Mouse (Mus musculus) brain, adult 2 months (tissue): ENCODE data around the gene Polg2.
"Not testable (repeated sequence)": the region's sequence is repeated elsewhere in the genome, so short reads cannot be mapped to it uniquely, and the experiment has no call there.

Experiments
- DNase-seq: peaks from one replicate; pipeline ENCODE4 v3.0.0; 2011; ENCODE audit warnings: low read depth, low spot score

Polg2 gene

DNA sequence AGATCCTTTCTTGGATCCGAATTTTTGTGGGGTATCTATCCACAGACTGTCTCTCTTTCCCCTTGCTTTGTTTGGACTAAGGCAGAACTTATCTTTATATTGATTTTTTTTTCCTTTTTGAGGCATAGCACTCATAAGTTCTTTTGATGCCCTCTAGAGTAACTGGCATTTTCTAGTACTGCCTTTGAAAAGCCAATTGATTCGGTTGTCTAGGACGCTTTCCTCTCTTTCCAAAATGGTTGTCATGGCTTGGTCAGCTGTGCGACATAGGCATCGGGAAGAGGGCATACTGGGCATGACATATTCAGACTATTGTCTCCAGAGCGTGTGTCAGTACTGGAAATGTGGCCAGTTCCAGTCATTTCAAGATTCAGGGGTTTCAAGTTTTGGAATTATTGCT lies 10.3 kb upstream of the Polg2 start:
- DNase-seq = peak; percentile 59

DNA sequence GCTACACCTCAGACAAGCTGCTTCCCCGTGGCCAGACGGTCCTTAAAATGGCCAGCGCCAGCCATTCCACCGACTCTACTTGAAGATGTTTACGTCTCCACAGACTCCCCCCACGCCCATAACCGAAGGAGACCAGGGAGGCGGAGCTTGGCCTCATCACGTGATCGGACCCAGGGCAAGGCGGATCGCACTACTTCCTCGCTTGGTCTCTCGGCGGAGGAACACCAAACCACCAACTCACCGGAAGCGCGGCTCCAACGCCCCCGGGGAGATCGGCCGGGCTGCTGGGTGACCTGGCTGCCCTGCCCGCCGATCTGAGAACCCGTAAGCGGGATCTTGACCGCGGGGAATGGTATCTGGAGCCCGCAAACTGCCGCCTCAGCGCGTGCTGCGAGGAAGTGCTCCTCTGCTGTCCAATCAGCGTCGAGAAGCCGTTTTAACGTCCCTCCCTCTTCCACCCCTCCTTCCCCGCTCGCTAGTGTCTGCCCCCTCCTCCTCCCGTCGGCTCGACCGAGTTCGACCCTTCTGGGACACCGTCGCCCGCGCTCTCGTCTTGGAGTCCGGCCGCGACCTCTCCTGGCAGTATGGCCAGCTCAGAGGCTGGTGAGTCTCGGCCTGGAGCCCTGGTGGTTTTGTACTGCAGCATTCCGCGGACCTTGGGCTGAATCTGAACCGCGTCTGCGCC lies 9.6 kb upstream of the Polg2 start, which contains the start of the genes Ddx5 and Cep95:
TSS of gene Ddx5 (minus strand) at position 411 of the 685 bp plus-strand sequence.
TSS of gene Cep95 (plus strand) at position 478 of the 685 bp plus-strand sequence.
- peak; percentile 100 for DNase-seq

DNA sequence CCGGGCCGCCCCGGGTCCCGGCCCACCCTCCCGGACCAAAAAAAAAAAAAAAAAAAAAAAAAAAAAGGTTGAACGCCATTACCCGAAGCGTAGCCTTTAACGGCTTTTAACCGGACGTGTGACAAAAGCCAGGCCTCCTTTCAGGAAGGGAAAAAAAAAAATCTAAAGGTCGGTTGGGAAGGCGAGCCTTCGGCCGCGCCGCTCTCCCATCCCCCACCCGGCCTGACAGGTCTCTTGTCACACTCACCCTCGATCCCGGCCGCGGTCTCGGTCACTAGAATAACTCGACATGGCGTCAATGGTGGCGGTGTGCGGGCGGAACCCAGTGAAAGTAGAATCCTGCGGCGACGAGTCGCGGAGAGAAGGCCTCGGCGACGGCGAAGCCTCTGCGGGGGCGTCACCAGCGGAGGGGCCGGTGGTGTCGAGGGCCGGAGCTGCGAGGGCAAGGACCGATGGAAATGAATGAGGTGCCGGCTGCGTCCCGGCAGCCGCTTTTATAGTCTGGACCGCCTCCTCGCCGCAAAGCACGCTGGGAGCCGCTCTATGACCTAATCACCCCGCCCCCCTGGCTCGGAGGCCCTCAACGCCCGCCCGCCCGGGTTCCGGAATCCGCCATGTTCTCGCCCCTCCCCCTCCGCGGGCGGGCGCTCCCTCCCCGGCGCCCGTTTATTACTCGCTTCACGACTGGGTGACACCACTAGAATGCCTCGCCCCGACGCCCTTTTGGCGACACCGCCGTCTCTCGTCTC lies 8.9 kb upstream of the Polg2 start:
- DNase-seq = peak; percentile 98

DNA sequence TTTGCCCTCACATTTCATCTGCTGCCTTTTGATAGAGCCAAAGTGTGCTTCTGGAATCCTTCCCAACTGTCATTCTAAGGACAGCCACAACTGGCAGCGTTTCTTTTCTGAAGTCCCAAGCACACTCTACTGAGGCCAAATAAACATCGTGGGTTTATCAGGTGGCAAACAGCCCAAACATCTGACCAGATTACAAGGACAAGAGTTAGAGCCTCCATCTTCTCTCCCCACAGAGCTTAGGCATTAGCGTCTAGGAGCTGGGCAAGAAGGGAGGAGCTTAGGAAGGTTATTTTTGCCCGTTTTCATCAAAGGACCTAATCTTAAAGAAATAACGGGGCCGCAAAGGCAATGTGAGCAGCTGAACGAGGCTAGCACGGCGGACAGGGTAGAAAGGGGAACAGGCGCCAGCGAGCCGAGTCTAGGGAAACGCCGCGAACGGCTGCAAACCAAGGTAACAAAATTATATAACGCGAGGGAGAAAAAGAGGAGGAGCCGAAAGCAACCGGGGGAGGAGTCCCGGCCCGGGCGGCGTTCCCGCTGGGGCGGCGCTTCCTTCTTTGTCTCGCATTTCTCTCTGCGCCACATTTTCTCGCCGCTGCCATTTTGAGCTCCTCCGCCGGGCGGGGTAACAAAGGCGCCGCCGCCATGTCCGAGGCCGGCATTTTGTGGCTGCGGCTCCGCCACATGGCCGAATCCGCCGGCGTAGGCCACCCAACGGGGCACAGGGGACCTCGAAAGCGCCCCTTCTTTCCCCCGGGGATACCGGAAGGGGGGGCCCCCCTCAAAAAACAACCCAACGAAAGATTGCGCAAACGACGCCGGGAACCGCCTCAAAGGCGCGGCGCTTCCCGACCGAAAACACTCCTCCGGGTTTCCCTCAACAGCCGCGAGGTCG lies 8.0 kb upstream of the Polg2 start:
- peak; percentile 93 for DNase-seq

DNA sequence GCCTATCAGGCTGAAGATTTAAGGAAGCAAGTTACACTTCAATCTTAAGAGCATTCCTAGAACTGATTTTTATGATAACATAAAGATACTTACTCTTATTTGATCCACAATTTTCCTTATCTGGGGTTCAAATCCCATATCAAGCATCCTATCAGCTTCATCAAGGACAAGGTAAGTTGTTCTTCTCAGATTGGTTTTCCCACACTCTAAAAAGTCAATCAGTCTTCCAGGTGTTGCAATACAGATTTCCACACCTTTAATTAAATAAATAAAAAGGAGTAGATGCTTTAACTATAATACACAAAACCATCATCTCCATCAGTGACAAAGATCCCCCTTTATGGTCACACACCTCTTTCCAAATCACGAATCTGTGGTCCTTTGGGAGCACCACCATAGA lies 5.7 kb upstream of the Polg2 start:
- DNase-seq = no peak

DNA sequence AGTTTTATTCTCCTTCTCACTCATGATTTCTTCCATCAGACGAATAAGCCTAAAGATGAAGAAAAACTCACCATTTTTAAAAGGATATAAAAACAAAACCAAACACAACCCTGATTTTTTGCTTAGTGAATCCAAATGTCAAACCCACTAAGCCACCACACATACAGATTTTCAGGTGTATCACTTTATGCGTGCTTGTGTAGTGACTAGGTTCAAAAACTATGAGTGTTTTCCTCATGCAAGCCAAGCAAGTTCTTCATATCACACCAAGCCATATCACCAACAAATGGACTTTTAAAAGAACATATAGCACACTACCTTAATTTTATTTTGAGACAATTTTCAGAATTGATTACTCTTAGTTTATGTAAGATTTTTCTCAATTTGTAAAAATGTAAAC lies 5.1 kb upstream of the Polg2 start:
- no peak for DNase-seq

DNA sequence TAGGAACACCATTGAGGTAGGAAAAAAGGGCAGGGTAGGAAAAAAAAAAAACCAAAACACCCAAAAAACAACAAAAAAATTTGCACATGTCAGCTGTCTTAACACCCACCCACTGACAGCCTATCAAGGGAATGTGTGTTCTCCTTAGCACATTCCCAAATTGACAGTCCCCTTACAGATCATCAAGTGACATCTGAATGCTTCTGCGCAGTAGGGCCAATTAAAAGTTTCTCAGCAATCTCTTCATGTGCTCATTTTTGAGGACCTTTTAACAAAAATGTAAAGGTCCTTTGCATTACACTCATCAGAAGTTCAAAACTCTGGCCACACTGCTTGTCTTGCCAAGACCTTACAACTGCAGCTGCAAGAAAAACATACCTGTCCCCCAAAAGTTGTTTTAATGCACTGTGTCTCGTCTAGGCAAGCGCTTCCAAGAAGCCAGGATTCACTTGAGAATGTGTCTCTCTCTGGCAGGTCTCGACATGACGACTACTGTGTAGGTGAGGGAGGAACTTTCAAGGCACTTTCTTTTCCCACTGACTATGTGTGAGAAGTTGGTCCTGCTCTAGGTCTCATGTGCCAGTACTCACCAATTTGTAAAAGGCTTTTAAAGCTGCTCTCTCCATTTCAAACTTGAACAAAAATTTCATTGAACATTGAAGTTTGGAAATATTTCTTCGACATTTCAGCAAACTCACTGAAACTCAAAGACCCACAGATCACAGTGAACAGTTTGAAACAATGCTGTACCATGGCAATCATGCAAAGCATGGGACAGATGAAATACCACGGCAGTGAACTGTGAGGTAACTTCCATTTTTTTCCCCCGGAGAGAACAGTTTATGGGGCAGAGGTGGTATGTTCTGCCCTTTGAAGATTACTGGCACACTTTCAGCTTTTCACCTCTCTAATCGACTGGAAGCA lies 3.8 kb upstream of the Polg2 start:
- no peak for DNase-seq

DNA sequence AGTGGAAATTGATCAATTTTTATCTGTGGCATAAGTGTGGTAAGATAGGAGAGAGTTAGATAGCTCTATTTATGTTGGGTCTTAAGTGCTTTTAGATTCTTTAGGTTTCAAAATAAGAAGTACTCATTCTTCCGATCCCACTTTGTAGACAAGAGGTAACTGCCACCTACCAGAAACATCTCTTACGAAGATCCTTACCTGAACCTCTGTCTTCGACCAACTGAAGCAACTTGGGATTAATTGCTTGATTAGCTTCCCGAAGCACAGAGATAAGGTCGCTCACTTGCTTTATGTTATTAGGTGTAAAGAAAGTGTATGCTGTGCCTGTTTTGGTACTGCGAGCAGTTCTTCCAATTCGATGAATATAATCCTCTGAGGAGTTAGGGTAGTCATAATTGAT lies 2.9 kb upstream of the Polg2 start:
- not testable (repeated sequence) for DNase-seq

DNA sequence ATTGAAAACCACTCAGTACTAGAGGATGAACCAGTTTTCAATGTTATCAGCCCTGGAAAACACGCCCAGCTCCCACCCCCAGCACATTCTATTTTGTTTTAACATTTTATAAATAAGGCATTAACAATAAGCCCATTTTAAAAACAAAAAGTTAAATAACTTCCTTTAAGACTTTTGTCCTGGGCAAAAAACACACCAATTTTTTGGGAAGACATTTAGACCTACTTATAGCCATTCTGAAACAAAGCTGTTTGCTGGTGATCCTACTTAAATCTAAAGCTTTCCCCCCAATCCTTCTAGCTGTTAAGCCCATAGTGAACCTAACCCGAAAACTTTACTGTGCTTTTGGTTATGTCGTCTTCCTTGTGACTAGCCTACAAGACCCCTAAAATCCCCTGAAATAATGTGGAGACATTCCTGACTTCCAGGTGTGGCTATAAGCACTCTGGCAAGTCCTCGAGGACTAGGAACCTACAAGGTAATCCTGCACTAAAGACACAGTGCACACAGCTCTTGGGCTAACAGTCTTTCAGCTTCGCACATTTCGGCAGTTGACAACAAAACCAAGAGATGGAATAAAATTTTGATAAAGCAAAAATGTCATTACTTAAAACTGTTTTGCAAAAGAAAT lies 1.4 kb upstream of the Polg2 start:
- DNase-seq = no peak

DNA sequence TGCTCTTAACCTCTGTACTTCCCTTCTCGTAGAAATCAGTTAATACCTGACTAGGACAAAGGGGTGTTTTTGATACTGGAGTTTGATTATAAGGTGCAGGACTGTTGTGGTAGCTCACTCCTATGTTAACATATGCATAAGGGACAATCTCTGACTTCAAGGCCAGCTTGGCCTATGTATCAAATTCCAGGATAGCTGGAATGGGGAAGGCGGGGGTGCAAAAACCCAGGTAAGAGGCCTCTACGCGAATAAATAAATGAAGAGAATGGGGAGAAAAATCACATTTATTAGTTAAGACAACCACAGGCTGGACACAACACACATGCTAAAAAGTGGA lies 720 bp upstream of the Polg2 start:
- DNase-seq = no peak

DNA sequence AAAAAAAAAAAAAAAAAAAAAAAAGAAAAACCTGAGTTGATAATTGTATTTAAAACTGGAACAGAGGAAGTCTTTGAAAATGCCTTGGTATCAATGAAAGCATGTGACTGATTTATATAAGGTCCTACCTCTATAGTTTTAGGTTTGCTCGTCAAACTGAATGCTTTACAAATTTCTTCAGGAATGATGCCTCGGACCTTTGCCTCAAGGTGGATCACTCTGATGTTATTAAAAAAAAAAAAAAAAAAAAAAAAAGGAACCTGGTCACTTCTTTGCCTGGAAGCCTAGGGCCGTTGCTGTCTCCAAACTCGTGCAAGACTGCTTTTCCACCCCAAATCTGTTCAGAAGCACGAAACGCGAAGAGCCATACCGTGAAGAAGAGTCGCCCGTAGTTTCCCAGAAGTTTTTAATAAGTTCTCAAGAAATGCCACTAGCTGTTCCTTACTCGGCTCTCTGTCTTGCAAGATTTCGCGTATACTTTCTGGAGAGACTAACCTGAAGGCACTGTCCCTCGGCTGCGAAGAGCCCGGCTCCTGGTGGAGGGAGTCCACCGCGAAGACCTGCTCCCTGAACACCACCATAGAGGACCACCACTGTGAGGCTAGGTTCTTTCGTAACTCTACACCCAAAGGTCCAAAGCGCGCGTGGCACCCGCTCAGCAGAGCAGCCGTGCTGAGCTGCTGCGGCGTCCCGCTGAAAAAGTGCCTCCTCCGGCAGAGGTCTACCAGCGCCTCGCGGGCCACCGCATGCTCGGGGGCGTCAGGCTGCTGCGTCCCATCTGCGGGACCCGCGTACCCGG lies 549 bp downstream of the Polg2 start:
- DNase-seq = no peak

DNA sequence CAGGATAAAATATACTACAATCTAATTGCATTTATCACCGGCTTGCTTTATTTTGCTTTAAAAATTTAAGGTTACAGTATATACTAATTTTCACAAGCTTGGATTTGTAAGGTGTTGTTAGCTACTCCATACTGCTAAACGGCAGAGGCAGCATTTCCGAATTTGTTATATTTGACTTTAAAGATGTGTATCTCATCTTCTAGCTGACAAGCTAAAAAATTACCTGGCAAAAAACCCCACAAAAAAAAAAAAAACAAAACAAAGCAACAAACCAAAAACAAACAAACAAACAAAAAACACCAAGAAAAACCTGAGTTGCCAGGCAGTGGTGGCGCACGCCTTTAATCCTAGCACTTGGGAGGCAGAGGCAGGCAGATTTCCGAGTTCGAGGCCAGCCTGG lies 1.2 kb downstream of the Polg2 start:
- no peak for DNase-seq

DNA sequence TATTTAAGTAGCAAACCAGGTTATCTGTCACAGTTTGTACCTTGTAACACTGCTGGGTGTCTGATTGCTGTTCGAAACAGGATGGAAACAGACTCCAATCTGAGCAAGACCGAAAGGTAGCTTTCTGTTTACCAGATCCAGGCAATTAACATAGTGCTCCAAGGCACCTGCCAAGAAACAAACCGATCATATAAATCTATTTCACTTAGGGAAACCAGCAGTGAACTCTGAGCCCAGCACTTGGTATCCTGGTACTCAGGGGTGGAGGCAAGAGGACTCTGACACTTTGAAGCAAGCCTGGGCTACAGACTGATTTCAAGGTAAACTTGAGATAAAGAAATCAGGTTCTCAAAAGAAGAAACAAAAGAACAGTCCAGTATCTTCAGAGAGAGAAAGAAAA lies 1.9 kb downstream of the Polg2 start:
- DNase-seq = no peak

DNA sequence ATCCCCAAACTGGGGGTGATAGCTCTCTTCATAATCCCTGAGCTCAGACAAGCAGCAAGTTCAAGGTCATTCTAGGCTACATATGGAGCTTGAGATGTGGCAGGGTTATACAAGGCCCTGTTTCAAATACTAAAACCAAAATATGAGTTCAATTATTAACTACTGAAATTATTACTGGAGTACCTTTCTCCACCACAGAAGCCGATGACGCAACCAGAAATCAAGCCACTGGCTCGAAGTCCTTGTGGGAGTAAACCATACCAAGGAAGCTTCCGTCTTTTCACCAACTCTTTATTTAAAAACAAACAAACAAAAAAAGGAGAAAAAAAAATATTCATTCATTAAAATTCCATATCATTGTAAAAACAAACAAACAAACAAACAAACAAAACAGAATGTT lies 2.4 kb downstream of the Polg2 start:
- DNase-seq = no peak

DNA sequence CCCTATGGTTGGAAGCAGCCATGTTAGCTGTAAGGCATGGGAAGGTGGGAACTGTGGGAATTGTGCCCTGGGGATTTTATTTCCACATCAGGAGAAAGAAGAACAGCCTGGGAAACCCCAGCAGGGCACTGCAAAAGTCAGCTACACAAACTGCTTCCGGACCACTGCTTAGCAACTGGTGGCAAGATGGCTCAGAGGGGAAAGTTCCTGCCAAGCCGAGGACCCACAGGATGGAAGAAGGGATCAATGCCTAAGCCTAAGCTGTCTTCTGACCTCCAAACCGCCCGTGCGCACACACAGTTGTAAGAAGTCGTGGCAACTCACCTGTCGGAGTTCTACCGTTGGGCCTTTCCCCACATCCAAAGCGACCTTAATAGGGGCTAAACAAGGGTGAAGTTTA lies 6.3 kb downstream of the Polg2 start:
- no peak for DNase-seq

DNA sequence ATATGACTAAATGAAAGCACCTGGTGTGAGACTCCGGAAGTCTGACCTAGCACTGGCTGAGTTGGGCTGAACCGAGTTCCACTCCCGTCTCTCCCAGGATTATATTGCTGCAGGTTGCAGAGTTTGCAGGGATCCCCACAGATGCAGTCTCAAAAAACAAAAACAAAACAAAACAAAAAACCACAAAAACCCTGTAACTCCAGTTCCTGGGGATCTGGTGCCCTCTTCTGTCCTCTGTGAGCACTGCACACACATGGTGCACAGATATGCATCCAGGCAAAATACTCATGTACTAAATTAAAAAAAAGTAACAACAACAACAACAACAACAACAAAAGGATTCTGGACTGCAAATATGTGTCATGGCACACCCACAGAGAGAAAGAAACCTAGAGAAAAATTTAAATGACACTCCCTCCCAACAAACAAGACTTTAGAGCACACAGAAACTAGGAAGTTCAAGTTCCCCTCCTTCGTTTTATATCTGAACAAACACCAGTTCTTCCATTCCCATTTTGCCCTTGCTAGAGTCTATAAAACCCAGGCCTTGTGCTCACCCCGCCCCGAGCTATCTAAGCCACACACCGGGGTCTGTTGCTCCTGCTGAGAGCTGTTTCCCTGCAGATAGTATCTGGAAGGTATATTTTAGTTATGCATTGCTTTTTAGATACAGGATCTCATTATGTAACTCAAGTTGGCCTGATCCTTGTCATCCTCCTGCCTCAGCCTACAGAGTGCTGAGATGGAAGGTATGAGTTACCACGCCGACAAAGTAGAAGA lies 9.0 kb downstream of the Polg2 start:
- no peak for DNase-seq

DNA sequence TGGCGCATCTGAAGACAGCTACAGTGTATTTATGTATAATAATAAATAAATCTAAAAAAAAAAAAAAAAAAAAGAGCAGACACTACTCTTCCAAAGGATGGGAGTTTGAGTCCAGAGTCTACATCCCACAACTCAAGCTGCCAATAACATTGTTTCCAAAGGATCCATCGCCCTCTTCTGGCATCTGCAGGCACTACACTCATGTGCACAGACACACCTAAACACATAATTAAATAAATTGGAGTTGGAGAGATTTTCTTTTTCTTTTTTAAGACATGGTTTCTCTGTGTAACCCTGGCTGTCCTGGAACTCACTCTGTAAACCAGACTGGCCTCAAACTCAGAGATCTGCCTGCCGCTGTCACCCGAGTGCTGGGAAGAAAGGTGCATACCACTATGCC lies 11.8 kb downstream of the Polg2 start:
- DNase-seq = no peak

DNA sequence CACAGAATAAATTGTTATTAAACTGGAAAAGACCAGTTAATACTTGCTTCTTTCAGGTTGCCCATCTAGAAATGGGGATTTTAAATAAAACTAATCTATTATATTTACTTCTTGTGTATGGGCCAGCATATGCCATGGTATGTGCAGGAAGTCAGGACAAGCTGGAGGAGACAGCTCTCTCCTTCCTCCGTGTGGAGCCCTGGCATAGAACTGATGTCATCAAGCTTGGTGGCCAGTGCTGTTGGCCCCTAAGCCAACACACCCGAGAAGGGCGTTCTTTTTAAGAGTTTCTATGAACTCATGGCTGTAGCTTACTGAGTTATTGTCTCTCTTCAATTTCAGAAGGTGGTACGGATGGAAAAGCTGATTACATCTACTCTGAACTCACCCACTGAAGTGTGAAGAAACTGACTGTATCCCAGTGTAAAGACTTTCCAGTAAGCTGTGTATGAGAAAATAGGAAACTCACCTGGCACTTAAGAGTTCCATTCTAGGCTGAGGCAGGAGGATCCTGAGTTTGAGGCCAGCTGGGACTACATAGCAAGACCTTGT lies 12.7 kb downstream of the Polg2 start:
- no peak for DNase-seq

DNA sequence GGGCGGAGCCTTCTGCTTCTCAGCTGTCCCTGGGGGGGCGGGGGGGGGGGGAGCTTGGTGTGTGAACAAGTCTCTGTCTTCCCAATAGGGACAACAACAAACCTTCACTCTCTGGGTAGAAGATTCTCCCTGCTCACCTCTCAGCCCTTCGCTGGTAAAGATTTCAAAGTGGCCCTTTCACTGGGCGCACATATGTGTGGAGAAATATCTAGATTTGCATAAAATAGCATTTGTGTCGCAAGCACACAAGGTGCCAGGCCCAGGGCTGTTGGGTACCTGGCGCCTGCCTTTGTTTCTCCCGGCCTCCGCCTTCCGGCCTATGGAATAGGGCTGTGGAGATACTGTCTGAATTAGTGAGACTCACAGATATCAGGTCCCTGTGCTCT lies 16.5 kb downstream of the Polg2 start:
- no peak for DNase-seq
